Mouse (Mus musculus) C2C12 (cell line): ENCODE data around the gene H2al2a. TPM values are rescaled to one million over a fixed set of nuclear protein-coding genes. Genes with fewer than 3 reads are reported as not detected.
"Not testable (repeated sequence)": the region's sequence is repeated elsewhere in the genome, so short reads cannot be mapped to it uniquely, and the experiment has no call there.

Experiments used
- H3K27me3 ChIP-seq: one replicate; pipeline ENCODE4 v1.6.1; 2011; ENCODE audit not compliant: control insufficient read depth, insufficient read depth, insufficient read length
- H3K36me3 ChIP-seq: one replicate; pipeline ENCODE4 v1.6.1; 2011; ENCODE audit not compliant: control insufficient read depth, insufficient read depth
- H3K4me3 ChIP-seq: one replicate; pipeline ENCODE4 v1.5.1; 2011; ENCODE audit warnings: mild to moderate bottlenecking, control low read depth; ENCODE audit not compliant: poor library complexity, insufficient read depth, severe bottlenecking
- H3K79me2 ChIP-seq: one replicate; pipeline ENCODE4 v1.6.1; 2011; ENCODE audit not compliant: control insufficient read depth, insufficient read depth
- H3K79me3 ChIP-seq: one replicate; pipeline ENCODE4 v1.6.1; 2011; ENCODE audit warnings: low read depth, control low read depth
- H3ac ChIP-seq: one replicate; pipeline ENCODE3; 2011; ENCODE audit warnings: low read depth; ENCODE audit not compliant: control insufficient read depth, insufficient read length
- CEBPB ChIP-seq: IDR thresholded peaks from one replicate; pipeline ENCODE4 v1.6.1; 2011; ENCODE audit warnings: low read depth, mild to moderate bottlenecking, control low read depth, moderate library complexity
- CTCF ChIP-seq: IDR thresholded peaks from one replicate; pipeline ENCODE4 v1.5.1; 2011; ENCODE audit not compliant: control insufficient read depth, insufficient read depth, insufficient read length
- FOSL1 ChIP-seq: IDR thresholded peaks from one replicate; pipeline ENCODE4 v1.8.0; 2011; ENCODE audit warnings: mild to moderate bottlenecking, low read length; ENCODE audit not compliant: poor library complexity, insufficient read depth, severe bottlenecking
- MAX ChIP-seq: IDR thresholded peaks from one replicate; pipeline ENCODE4 v1.6.1; 2011; ENCODE audit warnings: mild to moderate bottlenecking, control low read depth
- MYOD1 ChIP-seq: IDR thresholded peaks from one replicate; pipeline ENCODE4 v1.6.1; 2011; ENCODE audit warnings: low read depth; ENCODE audit not compliant: control insufficient read depth, insufficient read length
- MYOG ChIP-seq: IDR thresholded peaks from one replicate; pipeline ENCODE4 v1.6.1; 2011; ENCODE audit not compliant: control insufficient read depth, insufficient read length; ENCODE audit errors: extremely low read depth
- USF1 ChIP-seq: IDR thresholded peaks from one replicate; pipeline ENCODE4 v1.6.1; 2011; ENCODE audit warnings: low read depth, mild to moderate bottlenecking, control low read depth, moderate library complexity
- polyA plus RNA-seq: library from polyadenylated mRNA; unstranded; fragments of >200 nt; fragmentation: generic; extraction: Trizol; gene quantifications from one replicate; pipeline ENCODE4 v1.2.1, GENCODE M21; 2012; ENCODE audit warnings: missing spikeins

Gene H2al2a
- polyA plus RNA-seq, 1 experiment: not detected

DNA sequence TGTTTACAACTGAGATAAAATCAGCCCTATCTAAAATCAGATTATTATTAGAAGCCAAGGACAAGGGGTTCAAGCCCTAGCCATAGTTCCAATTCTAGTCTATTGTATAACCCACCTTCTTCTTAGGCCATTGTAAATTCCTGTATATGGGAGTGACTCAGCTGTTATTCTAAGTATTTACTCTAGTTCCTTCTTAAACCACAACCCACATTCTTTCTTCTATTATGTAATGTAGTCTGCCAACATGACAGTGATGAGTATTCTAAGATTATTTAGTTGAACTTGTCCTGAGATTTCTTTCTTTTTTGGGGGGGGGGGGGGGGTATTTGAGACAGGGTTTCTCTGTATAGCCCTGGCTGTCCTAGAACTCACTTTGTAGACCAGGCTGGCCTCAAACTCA is 19.1 kb downstream of the H2al2a start:
- H3ac ChIP-seq, H3K79me3 ChIP-seq, H3K4me3 ChIP-seq, H3K27me3 ChIP-seq, H3K79me2 ChIP-seq, H3K36me3 ChIP-seq: not testable (repeated sequence)
- peak; percentile 29 for TF ChIP-seq CEBPB

DNA sequence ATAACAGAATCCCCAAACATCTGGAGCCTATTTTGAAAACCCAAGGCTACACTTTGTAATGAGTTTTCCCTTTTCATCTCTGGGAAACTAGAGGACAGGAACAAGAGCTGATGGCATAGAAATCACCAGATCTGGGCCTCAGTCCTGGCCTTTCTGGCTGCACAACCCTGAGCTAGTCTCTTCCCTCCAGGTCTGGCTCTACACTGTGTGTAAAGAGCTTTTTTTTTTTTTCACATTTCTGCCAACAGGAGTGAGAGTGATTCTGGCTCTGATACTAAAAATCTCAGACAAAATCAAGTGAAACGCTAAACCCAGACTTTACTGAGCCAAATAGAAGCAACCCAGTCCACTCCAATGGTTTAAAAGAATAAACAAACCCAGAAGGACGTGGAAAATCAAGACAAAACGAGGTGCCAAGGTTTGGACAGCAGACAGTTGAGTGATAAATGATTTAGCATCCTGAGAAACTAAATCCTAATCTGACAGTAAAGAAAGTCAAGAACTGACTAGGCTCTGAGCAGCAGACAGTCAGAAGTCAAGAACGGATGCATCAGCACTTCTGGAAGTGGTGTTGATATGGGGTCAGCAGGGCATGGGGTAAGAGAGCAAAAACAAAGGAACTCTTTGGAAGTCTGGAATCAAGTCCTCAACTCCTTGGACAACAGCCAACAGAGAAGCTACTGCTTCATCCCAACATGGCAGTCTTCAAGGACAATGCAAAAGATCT is 21.0 kb downstream of the H2al2a start:
- H3K79me3 ChIP-seq: no peaks in the 10 kb centered on the region
- TF ChIP-seq MYOG (no peak), CTCF (no peak), CEBPB (no peak), MAX (no peak), MYOD1 (no peak), FOSL1 (no peak), USF1 (no peak)

DNA sequence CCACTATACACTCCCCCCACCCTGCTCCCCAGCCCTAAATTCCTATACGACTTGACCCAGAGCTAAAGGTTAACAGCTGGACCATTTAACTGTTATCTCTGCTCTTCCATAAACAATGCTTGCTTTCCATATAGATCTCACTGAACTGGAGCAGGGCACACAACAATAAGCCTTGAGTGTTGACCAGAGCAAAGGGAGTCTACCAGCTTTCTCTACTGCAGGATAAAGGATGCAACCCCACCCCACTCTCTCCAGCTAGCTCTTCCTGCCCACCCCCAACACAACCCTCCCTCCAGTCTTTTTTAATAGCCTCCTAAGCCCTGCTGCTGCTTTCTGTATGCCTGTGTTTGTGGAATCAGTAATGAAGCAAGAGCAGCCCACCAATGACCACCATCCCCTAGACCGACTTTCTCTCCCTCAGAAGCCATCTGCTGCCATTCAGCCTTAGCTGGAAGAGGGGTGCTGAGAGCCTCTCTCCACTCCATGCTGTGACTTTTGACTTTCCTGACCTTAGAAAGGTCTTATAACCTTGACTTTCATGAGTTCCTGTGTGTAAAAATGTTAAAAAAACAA is 22.8 kb downstream of the H2al2a start:
- Histone ChIP-seq H3ac (no peak overlapping the region), H3K27me3 (no peaks in the 10 kb centered on the region), H3K4me3 (no peak overlapping the region), H3K79me2 (no peaks in the 10 kb centered on the region), H3K36me3 (no peaks in the 10 kb centered on the region), H3K79me3 (no peaks in the 10 kb centered on the region)
- TF ChIP-seq MAX: no peak

More for the DNA sequence above, 21.0 kb downstream of the H2al2a start:
- H3ac ChIP-seq: no peak overlapping the region
- H3K79me2 ChIP-seq: no peaks in the 10 kb centered on the region
- H3K36me3 ChIP-seq: no peaks in the 10 kb centered on the region
- H3K27me3 ChIP-seq: no peaks in the 10 kb centered on the region
- H3K4me3 ChIP-seq: no peak overlapping the region

DNA sequence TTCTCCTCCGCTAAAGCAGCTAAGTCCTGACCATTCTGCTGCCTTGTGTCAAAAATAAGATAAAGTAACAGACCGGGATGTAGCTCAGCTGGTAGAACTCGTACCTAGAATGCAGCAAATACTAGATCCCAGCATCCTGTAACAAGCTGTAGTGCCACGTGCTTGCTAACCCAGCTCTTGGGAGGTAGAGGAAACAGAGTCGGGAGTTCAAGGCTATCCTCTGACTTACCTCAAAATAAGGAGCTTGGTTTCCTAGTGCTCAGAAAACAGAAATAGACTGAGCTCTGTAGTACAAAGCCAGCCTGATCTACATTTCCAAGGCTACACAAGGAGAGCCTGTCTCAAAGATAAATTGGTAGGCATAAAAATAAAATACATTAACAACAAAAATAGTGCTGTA is 23.5 kb downstream of the H2al2a start:
- TF ChIP-seq FOSL1 (no peak), CEBPB (no peak), CTCF (no peak), MYOG (no peak), USF1 (no peak), MAX (no peak), MYOD1 (no peak)
- Histone ChIP-seq H3K27me3 (no peaks in the 10 kb centered on the region), H3K36me3 (no peaks in the 10 kb centered on the region), H3K79me2 (no peaks in the 10 kb centered on the region), H3ac (no peak overlapping the region), H3K79me3 (no peaks in the 10 kb centered on the region), H3K4me3 (no peak overlapping the region)

DNA sequence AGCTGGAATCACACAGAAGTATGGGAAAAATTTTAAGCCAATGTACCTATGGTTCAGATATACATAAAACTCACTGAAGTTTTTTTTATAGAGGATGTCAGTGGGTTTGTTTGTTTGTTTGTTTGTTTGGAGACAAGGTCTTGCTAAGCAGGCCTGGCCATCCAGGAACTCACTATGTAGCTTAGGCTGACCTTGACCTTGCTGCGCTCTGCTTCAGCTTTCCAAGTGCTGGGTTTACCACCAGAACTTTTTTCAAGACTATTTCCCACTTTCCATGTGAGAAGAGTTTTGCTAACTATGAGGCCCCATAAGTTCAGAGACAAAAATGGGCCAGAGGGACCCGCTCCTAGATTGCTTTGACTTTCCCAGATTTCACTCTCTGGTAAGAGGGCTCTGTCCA is 23.9 kb downstream of the H2al2a start:
- TF ChIP-seq FOSL1 (no peak), MAX (no peak), USF1 (no peak), MYOD1 (no peak), CTCF (no peak), CEBPB (no peak), MYOG (no peak)
- Histone ChIP-seq H3K27me3 (no peaks in the 10 kb centered on the region), H3K79me2 (no peaks in the 10 kb centered on the region), H3K79me3 (no peaks in the 10 kb centered on the region), H3K4me3 (no peak overlapping the region), H3ac (no peak overlapping the region), H3K36me3 (no peaks in the 10 kb centered on the region)

DNA sequence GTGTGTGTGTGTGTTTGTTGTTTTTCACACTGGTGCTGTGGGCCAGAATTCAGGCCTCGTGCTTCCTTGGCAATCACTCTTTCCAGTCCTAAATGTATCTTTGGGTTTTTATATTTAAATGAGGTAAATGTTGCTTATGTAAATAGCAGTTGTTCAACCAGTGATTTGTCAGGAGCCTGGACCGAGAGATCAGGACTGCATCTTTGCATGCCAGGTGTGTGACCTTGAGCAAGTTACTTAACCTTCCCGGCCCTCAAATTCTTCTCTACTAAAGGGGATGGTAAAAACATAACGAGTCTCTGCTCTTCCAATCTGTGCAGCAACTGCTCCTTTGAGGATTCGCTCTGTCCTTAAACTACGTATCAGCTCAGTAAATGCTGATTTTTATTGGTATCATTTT is 25.4 kb downstream of the H2al2a start:
- Histone ChIP-seq H3K36me3 (no peaks in the 10 kb centered on the region), H3K4me3 (no peak overlapping the region), H3K79me3 (no peaks in the 10 kb centered on the region), H3K79me2 (no peaks in the 10 kb centered on the region), H3K27me3 (no peaks in the 10 kb centered on the region), H3ac (no peak overlapping the region)
- TF ChIP-seq MAX: no peak
- no peak for TF ChIP-seq FOSL1
- TF ChIP-seq USF1: no peak
- TF ChIP-seq CEBPB: no peak
- TF ChIP-seq MYOD1: no peak
- no peak for TF ChIP-seq CTCF
- TF ChIP-seq MYOG: no peak
